In the genomic region with DNA sequence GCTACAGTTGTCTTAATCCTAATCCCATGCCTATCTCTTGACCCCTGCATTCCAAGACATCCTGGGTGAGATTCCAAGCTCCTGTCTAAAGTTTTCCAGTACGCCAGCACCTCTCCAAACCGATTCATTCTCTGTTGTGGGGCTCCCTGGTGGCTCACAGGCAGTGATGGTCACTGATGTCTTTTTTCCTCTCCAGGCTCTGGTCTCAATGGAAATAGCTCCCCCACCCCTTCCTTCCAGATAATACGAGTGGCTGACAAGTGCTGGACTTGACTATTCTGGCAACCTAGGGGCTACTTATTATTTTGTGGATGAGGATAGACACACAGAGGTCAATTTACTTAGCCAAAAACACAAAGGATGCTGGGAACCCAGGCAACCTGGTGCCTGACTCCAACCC, we compare ENCODE assay signal across 22 mouse cellular contexts. TPM values are rescaled to one million over a fixed set of nuclear protein-coding genes. Genes with fewer than 3 reads are reported as not detected.
A peak's percentile ranks its signal among the peaks of the same experiment; 100 is the strongest.
DNase-seq lines count a peak whose midpoint lies in the region; ATAC-seq and TF ChIP-seq lines count a peak whose summit lies in the region.
"Had no signal": no experiment of that assay in that cellular context is flagged by ENCODE, and none has a peak within 500 bp of the region (broad histone marks: within the 10 kb centered on the region; RNA-seq: fewer than 3 reads in every experiment).

No protein-coding gene starts in this region.

- no peak for TF ChIP-seq EP300 in liver, postnatal 0 days (IDR thresholded peaks at IDR 0.05; ENCODE audit: low read depth)

- TF ChIP-seq CTCF in liver, postnatal 0 days (IDR thresholded peaks at IDR 0.05; ENCODE audit: low read depth), result no peak

- no peak overlapping the region for H3K4me2 ChIP-seq in liver, embryonic 11.5 days
- no peak overlapping the region for H3K4me2 ChIP-seq in liver, postnatal 0 days (ENCODE audit: low read depth, low read length)
- peak overlapping the region; percentile 90; the same call in 1 of the 2 replicates for H3K4me2 ChIP-seq in liver, embryonic 13.5 days
- no peak overlapping the region for H3K4me2 ChIP-seq in liver, embryonic 16.5 days (ENCODE audit: low read depth, low read length)
- H3K4me2 ChIP-seq: embryonic facial prominence, embryonic 13.5 days; hindbrain, embryonic 12.5 days; hindbrain, embryonic 15.5 days had no signal

- DNase-seq in liver, embryonic 11.5 days (ENCODE audit: low spot score), result no peak
- no peak for DNase-seq in liver, postnatal 0 days
- DNase-seq in liver, embryonic 13.5 days, result no peak
- DNase-seq in lung, postnatal 36 days, result no peak
- DNase-seq: adrenal gland, adult 8-10 months; adrenal gland, postnatal 25 days; cerebellum, adult 11-12 months; cerebellum, adult 8-10 months; cerebellum, postnatal 10 days; cerebellum, postnatal 36 days; embryo, embryonic 11 days; gastrocnemius, postnatal 25 days had no signal

- H3K36me3 ChIP-seq in erythroblast, embryonic 14.5 days (ENCODE audit: control insufficient read depth), result peaks cover 12% of the 10 kb centered on the region
- H3K36me3 ChIP-seq in liver, embryonic 11.5 days (ENCODE audit: control insufficient read depth, insufficient read depth, low read length), result no peaks in the 10 kb centered on the region
- no peaks in the 10 kb centered on the region for H3K36me3 ChIP-seq in liver, postnatal 0 days (replicated peaks; ENCODE audit: insufficient read depth, low read length)
- H3K36me3 ChIP-seq in liver, embryonic 13.5 days, result no peaks in the 10 kb centered on the region
- no peaks in the 10 kb centered on the region for H3K36me3 ChIP-seq in liver, embryonic 16.5 days (ENCODE audit: control insufficient read depth, insufficient read depth)
- H3K36me3 ChIP-seq: embryonic facial prominence, embryonic 10.5 days; embryonic facial prominence, embryonic 13.5 days; heart, embryonic 13.5 days; hindbrain, embryonic 12.5 days; hindbrain, embryonic 15.5 days had no signal

- H3K27ac ChIP-seq in liver, embryonic 11.5 days (ENCODE audit: low read depth, low read length), result peak overlapping the region; percentile 91; the same call in 1 of the 2 replicates
- no peak overlapping the region for H3K27ac ChIP-seq in liver, postnatal 0 days (ENCODE audit: low read depth)
- peak overlapping the region; percentile 99 for H3K27ac ChIP-seq in liver, embryonic 13.5 days
- peak overlapping the region; percentile 96; the same call in 1 of the 2 replicates for H3K27ac ChIP-seq in liver, embryonic 16.5 days (ENCODE audit: low read length)
- H3K27ac ChIP-seq: embryonic facial prominence, embryonic 13.5 days; hindbrain, embryonic 12.5 days; hindbrain, embryonic 15.5 days had no signal

- peaks cover 14% of the 10 kb centered on the region for H3K27me3 ChIP-seq in erythroblast, embryonic 14.5 days (ENCODE audit: control insufficient read depth)
- H3K27me3 ChIP-seq in liver, embryonic 11.5 days (replicated peaks; ENCODE audit: control insufficient read depth, insufficient read depth, low read length), result peaks cover 12% of the 10 kb centered on the region
- peaks cover 10% of the 10 kb centered on the region for H3K27me3 ChIP-seq in liver, postnatal 0 days (ENCODE audit: insufficient read depth, low read length)
- peaks cover 16% of the 10 kb centered on the region for H3K27me3 ChIP-seq in liver, embryonic 13.5 days
- H3K27me3 ChIP-seq in liver, embryonic 16.5 days (ENCODE audit: control insufficient read depth, insufficient read depth, low read depth, low read length), result peaks cover 11% of the 10 kb centered on the region

- peaks cover 78% of the 10 kb centered on the region for H3K4me1 ChIP-seq in erythroblast, embryonic 14.5 days (ENCODE audit: control insufficient read depth)
- H3K4me1 ChIP-seq in liver, embryonic 11.5 days (replicated peaks; ENCODE audit: control insufficient read depth, insufficient read depth, low read length), result peaks cover 31% of the 10 kb centered on the region
- peaks cover 26% of the 10 kb centered on the region for H3K4me1 ChIP-seq in liver, postnatal 0 days (ENCODE audit: insufficient read depth)
- peaks cover 62% of the 10 kb centered on the region for H3K4me1 ChIP-seq in liver, embryonic 13.5 days (replicated peaks)
- H3K4me1 ChIP-seq in liver, embryonic 16.5 days (ENCODE audit: control insufficient read depth, low read depth, low read length), result peaks cover 42% of the 10 kb centered on the region

- 47% methylated on average over 3 of the region's 3 CpGs for WGBS in liver, embryonic 11.5 days
- 65% methylated on average over 3 of the region's 3 CpGs for WGBS in liver, postnatal 0 days (ENCODE audit: insufficient replicate concordance)
- 54% methylated on average over 3 of the region's 3 CpGs for WGBS in liver, embryonic 13.5 days (ENCODE audit: insufficient replicate concordance)
- 76% methylated on average over 3 of the region's 3 CpGs for WGBS in liver, embryonic 16.5 days (ENCODE audit: insufficient replicate concordance)

- peak overlapping the region; percentile 69 for H3K4me3 ChIP-seq in erythroblast, embryonic 14.5 days (replicated peaks)
- H3K4me3 ChIP-seq in liver, embryonic 11.5 days (ENCODE audit: low read depth, low read length), result no peak overlapping the region
- no peak overlapping the region for H3K4me3 ChIP-seq in liver, postnatal 0 days (ENCODE audit: low read depth, low read length)
- H3K4me3 ChIP-seq in liver, embryonic 13.5 days (replicated peaks), result no peak overlapping the region
- H3K4me3 ChIP-seq in liver, embryonic 16.5 days (ENCODE audit: low read depth, low read length), result no peak overlapping the region
- H3K4me3 ChIP-seq: embryonic facial prominence, embryonic 10.5 days; embryonic facial prominence, embryonic 13.5 days; heart, embryonic 13.5 days; hindbrain, embryonic 12.5 days; hindbrain, embryonic 15.5 days had no signal

- no peaks in the 10 kb centered on the region for H3K9me3 ChIP-seq in erythroblast, embryonic 14.5 days (ENCODE audit: control insufficient read depth, low read length)
- no peaks in the 10 kb centered on the region for H3K9me3 ChIP-seq in liver, embryonic 11.5 days (ENCODE audit: control insufficient read depth, low read length)
- no peaks in the 10 kb centered on the region for H3K9me3 ChIP-seq in liver, postnatal 0 days (ENCODE audit: low read length)
- no peaks in the 10 kb centered on the region for H3K9me3 ChIP-seq in liver, embryonic 13.5 days (replicated peaks)
- no peaks in the 10 kb centered on the region for H3K9me3 ChIP-seq in liver, embryonic 16.5 days (replicated peaks; ENCODE audit: control insufficient read depth, low read length)
- H3K9me3 ChIP-seq: embryonic facial prominence, embryonic 10.5 days; embryonic facial prominence, embryonic 13.5 days; heart, embryonic 13.5 days; hindbrain, embryonic 12.5 days; hindbrain, embryonic 15.5 days had no signal

- no peak for ATAC-seq in erythroblast, adult 5-6 weeks (replicated peaks; ENCODE audit: low FRiP score, poor library complexity, severe bottlenecking)
- ATAC-seq in liver, embryonic 11.5 days (replicated peaks; ENCODE audit: low FRiP score), result no peak
- ATAC-seq in liver, postnatal 0 days, result no peak
- no peak for ATAC-seq in liver, embryonic 13.5 days (ENCODE audit: low read depth)
- no peak for ATAC-seq in liver, embryonic 16.5 days (ENCODE audit: low read depth)
- ATAC-seq: activated CD4-positive, CD25-positive, alpha-beta regulatory T cell, adult 4 months; forebrain, embryonic 14.5 days had no signal

- no peak overlapping the region; the same call in 1 of the 2 replicates for H3K9ac ChIP-seq in liver, embryonic 11.5 days (ENCODE audit: low read depth, low read length)
- H3K9ac ChIP-seq in liver, postnatal 0 days (replicated peaks), result no peak overlapping the region
- H3K9ac ChIP-seq in liver, embryonic 13.5 days, result peak overlapping the region; percentile 84
- H3K9ac ChIP-seq in liver, embryonic 16.5 days (ENCODE audit: low read depth, low read length), result no peak overlapping the region; the same call in 1 of the 2 replicates
- H3K9ac ChIP-seq: embryonic facial prominence, embryonic 13.5 days; heart, embryonic 13.5 days; hindbrain, embryonic 12.5 days; hindbrain, embryonic 15.5 days had no signal

RNA-seq across cellular contexts. Expression of a gene that starts 33.2 kb away (rescaled TPM):
- 0.09 TPM in 1 of 2 replicates, not detected in the other for polyA plus RNA-seq in erythroblast, embryonic 14.5 days (2012)
- total RNA-seq in erythroblast, adult 5-6 weeks (2015; ENCODE audit: low replicate concordance), result 15.0 and 19.6 TPM in 2 replicates
- 12.1 and 13.6 TPM in 2 replicates for total RNA-seq in erythroblast, adult 5-6 weeks (2017; ENCODE audit: low replicate concordance)
- polyA plus RNA-seq in liver, embryonic 11.5 days (2014; fragmentation: Nextera tagmentation; extraction: Ambion mirVana), result 28.6 and 30.3 TPM in 2 replicates
- polyA plus RNA-seq in liver, postnatal 0 days (2015; fragmentation: Nextera tagmentation; extraction: Ambion mirVana), result 24.7 and 25.3 TPM in 2 replicates
- polyA plus RNA-seq in liver, embryonic 13.5 days (2015; fragmentation: Nextera tagmentation; extraction: Ambion mirVana), result 18.6 and 20.5 TPM in 2 replicates
- 20.9 and 22.5 TPM in 2 replicates for polyA plus RNA-seq in liver, embryonic 16.5 days (2015; fragmentation: Nextera tagmentation; extraction: Ambion mirVana)

Comparison
In these comparisons a context has a peak if more than half of its experiments do, and no peak if none do; other contexts are left out.
1. RNA of a gene that starts 33.2 kb away (polyA plus RNA-seq): 28.6 to 30.3 TPM in liver, embryonic 11.5 days, 24.7 to 25.3 TPM in liver, postnatal 0 days, 20.9 to 22.5 TPM in liver, embryonic 16.5 days and 18.6 to 20.5 TPM in liver, embryonic 13.5 days; 0.09 TPM in erythroblast, embryonic 14.5 days; every median in the first group is over 10 times any median in the second.